Mouse (Mus musculus) ovary, postnatal 36 days (tissue): ENCODE results near the gene Os9.

ENCODE experiments used
- DNase-seq: peaks from one replicate; pipeline ENCODE4 v3.0.0; 2022; ENCODE audit warnings: low spot score, mixed read lengths

Os9 gene

GRCm38 (mm10) chr10:127115068-127115467 lies 5.9 kb downstream of the Os9 start:
- DNase-seq = no peak

- no peak for DNase-seq
These were observed 6.5 kb downstream of the Os9 start for GRCm38 (mm10) chr10:127114408-127114807.

GRCm38 (mm10) chr10:127111001-127111887 lies 9.7 kb downstream of the Os9 start:
- no peak for DNase-seq

GRCm38 (mm10) chr10:127108262-127108583 lies 12.7 kb downstream of the Os9 start:
- no peak for DNase-seq

GRCm38 (mm10) chr10:127107563-127108261 lies 13.2 kb downstream of the Os9 start:
- DNase-seq = no peak

GRCm38 (mm10) chr10:127103631-127104030 lies 17.3 kb downstream of the Os9 start:
- no peak for DNase-seq

- DNase-seq = no peak
These were observed 19.8 kb downstream of the Os9 start for GRCm38 (mm10) chr10:127101151-127101550.

GRCm38 (mm10) chr10:127100414-127100813 lies 20.5 kb downstream of the Os9 start:
- DNase-seq = no peak

GRCm38 (mm10) chr10:127099868-127100267 lies 21.1 kb downstream of the Os9 start:
- DNase-seq = no peak

GRCm38 (mm10) chr10:127099191-127099590 lies 21.7 kb downstream of the Os9 start:
- DNase-seq = no peak

- no peak for DNase-seq
These were observed 22.4 kb downstream of the Os9 start for GRCm38 (mm10) chr10:127098514-127098913.

GRCm38 (mm10) chr10:127094382-127094802 lies 26.5 kb downstream of the Os9 start:
- no peak for DNase-seq

- no peak for DNase-seq
These were observed 28.2 kb downstream of the Os9 start for GRCm38 (mm10) chr10:127092742-127093141.

- peak; percentile 64 for DNase-seq
These were observed 29.2 kb downstream of the Os9 start for GRCm38 (mm10) chr10:127091507-127092396.

GRCm38 (mm10) chr10:127090560-127091411 lies 30.1 kb downstream of the Os9 start:
- peak; percentile 66 for DNase-seq

- DNase-seq = no peak
These were observed 35.3 kb downstream of the Os9 start for GRCm38 (mm10) chr10:127085633-127086032.

GRCm38 (mm10) chr10:127085052-127085451 lies 35.9 kb downstream of the Os9 start:
- no peak for DNase-seq

GRCm38 (mm10) chr10:127083915-127084306 lies 37.0 kb downstream of the Os9 start:
- no peak for DNase-seq

GRCm38 (mm10) chr10:127083292-127083914 lies 37.5 kb downstream of the Os9 start:
- DNase-seq = no peak

- DNase-seq = no peak
These were observed 38.8 kb downstream of the Os9 start for GRCm38 (mm10) chr10:127081996-127082620.
